Mouse (Mus musculus): Measurements from ENCODE around the gene 4930402F06Rik.

GRCm38 (mm10) chr2:35443325-35443724, 46.4 kb upstream of the 4930402F06Rik start:
- TF ChIP-seq POLR2A (IDR thresholded peaks at IDR 0.05; ENCODE audit: borderline replicate concordance, insufficient read depth, low read length) (no peak), CTCF (IDR thresholded peaks at IDR 0.05; ENCODE audit: borderline replicate concordance, insufficient read depth, low read depth, low read length) (no peak)

Measured in cerebellum, adult 2 months (tissue).